Mouse (Mus musculus) right cerebral cortex, postnatal 4 days (tissue): Measurements from ENCODE around the gene Stx5a.
A peak's percentile ranks its signal among the peaks of the same experiment; 100 is the strongest.

Experiments used
- DNase-seq: peaks from one replicate; pipeline ENCODE4 v3.0.0-alpha.2; 2022

Stx5a gene

GRCm38 (mm10) chr19:8741243-8741869 is at the start of gene Stx5a:
Stx5a (plus strand) TSS chr19:8741413.
- peak; percentile 88 for DNase-seq

GRCm38 (mm10) chr19:8691871-8692539 is 49.2 kb upstream of the Stx5a start:
- no peak for DNase-seq

GRCm38 (mm10) chr19:8692740-8693139 is 48.5 kb upstream of the Stx5a start:
- no peak for DNase-seq

GRCm38 (mm10) chr19:8695330-8695729 is 45.9 kb upstream of the Stx5a start:
- DNase-seq, result no peak

GRCm38 (mm10) chr19:8699652-8700051 is 41.6 kb upstream of the Stx5a start:
- no peak for DNase-seq

- DNase-seq, result no peak
Observed at GRCm38 (mm10) chr19:8702458-8702857, 38.8 kb upstream of the Stx5a start.

- no peak for DNase-seq
Observed at GRCm38 (mm10) chr19:8703571-8703970, 37.6 kb upstream of the Stx5a start.

- DNase-seq, result no peak
Observed at GRCm38 (mm10) chr19:8705026-8705708, 36.0 kb upstream of the Stx5a start.

- no peak for DNase-seq
Observed at GRCm38 (mm10) chr19:8706132-8706667, 35.0 kb upstream of the Stx5a start.

- no peak for DNase-seq
Observed at GRCm38 (mm10) chr19:8706930-8707329, 34.3 kb upstream of the Stx5a start.

GRCm38 (mm10) chr19:8708954-8709353 is 32.3 kb upstream of the Stx5a start:
- no peak for DNase-seq

- no peak for DNase-seq
Observed at GRCm38 (mm10) chr19:8710057-8710456, 31.2 kb upstream of the Stx5a start.

- no peak for DNase-seq
Observed at GRCm38 (mm10) chr19:8711506-8711905, 29.7 kb upstream of the Stx5a start.

GRCm38 (mm10) chr19:8711949-8712869 is 29.0 kb upstream of the Stx5a start:
- DNase-seq, result no peak

GRCm38 (mm10) chr19:8712870-8713305 is 28.3 kb upstream of the Stx5a start:
- peak; percentile 72 for DNase-seq

- peak; percentile 95 for DNase-seq
Observed at GRCm38 (mm10) chr19:8713306-8713996, 27.8 kb upstream of the Stx5a start.

- DNase-seq, result no peak
Observed at GRCm38 (mm10) chr19:8713997-8714652, 27.1 kb upstream of the Stx5a start.

- no peak for DNase-seq
Observed at GRCm38 (mm10) chr19:8714653-8715481, 26.3 kb upstream of the Stx5a start.

- no peak for DNase-seq
Observed at GRCm38 (mm10) chr19:8715868-8716766, 25.1 kb upstream of the Stx5a start.
